Mouse (Mus musculus): ENCODE data around the gene Fgf22.
A peak's percentile ranks its signal among the peaks of the same experiment; 100 is the strongest.

The Fgf22 gene

GRCm38 (mm10) chr10:79754856-79755516 lies at the start of gene Fgf22:
Gene Fgf22 (plus strand): TSS chr10:79755076.
- peak; percentile 70 to 86 for DNase-seq

GRCm38 (mm10) chr10:79705951-79706350 lies 48.9 kb upstream of the Fgf22 start:
- no peak for DNase-seq

GRCm38 (mm10) chr10:79706406-79707094 lies 48.3 kb upstream of the Fgf22 start:
- DNase-seq = peak; percentile 64 to 66

DNA sequence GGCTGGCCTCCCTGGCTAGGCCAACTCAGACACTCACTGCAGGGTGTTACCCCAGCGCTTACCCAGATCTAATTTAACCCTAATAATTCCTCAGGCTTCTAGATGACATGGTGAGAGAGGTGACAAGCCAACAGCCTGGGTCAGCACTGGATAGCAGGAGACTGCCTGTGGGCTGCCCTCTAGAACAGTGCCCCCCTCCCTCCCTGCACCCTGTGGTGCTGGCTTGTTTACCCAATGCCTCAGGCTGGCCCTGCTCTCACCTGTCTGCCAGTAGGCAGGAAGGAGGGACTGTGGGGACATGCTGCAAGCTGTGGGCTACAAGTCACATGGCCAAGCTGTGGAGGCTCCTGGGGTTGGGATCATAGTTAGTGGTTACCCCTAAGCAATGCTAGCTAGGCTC lies 47.7 kb upstream of the Fgf22 start:
- peak; percentile 75 to 80 for DNase-seq

DNA sequence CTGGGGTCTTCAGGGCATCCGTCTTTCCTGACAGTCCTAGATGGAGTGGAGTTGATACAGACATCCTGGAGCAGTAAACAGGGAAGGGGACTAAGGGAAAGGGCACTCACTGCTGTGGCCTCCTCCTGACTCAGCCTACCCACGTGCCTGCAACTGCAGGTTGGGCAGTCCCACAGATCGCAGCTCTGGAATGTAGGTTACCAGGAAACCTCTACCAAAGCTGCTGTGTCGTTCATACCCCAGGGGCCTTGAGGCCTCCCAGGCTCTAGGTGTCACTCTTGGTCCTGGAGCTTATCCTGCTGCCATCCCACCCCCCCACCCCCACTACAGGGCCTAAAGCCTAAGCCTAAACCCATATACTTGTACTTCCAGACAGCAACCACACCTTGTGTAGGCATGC lies 47.1 kb upstream of the Fgf22 start:
- no peak for DNase-seq

DNA sequence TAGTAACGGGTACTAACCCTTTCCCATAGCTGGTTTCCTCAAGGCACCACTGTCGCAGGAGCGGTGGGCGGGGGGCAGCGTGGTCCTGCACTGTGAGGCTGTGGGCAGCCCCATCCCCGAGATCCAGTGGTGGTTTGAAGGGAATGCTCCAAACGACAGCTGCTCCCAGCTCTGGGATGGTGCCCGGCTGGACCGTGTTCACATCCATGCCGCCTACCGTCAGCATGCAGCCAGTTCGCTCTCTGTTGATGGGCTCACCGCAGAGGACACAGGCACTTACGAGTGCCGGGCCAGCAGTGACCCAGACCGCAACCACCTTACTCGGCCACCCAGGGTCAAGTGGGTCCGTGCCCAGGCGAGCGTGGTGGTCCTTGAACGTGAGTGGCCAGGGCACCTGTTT lies 46.2 kb upstream of the Fgf22 start:
- no peak for DNase-seq

GRCm38 (mm10) chr10:79709307-79709706 lies 45.6 kb upstream of the Fgf22 start:
- DNase-seq = no peak

- DNase-seq = no peak
These were observed 42.8 kb upstream of the Fgf22 start for GRCm38 (mm10) chr10:79712029-79712428.

- DNase-seq = peak; percentile 87 to 94
These were observed 42.3 kb upstream of the Fgf22 start for GRCm38 (mm10) chr10:79712499-79713126.

DNA sequence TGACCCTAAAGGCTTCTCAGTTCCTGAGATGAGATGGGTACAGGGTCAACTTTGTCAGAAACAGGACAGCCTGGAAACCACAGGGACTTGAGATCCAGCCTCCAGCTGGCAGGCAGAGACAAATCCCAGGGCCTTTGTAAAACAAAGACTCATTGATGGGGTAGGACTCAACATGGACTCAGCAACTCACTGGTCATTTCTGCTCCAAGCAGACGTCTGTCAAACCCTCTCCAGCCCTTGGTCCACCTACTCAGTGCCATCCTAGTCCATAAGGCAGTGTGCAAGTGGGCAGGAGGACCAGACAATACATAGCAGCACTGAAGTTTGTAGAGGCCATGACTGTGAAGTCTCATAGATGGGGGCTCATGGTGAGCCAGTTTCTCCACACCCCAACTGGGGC lies 41.7 kb upstream of the Fgf22 start:
- DNase-seq = no peak

- peak in 1 of 2 experiments; percentile 64 for DNase-seq
These were observed 39.9 kb upstream of the Fgf22 start for GRCm38 (mm10) chr10:79714996-79715395.

- peak; percentile 73 to 86 for DNase-seq
These were observed 38.5 kb upstream of the Fgf22 start, which contains the start of gene Hcn2 for GRCm38 (mm10) chr10:79716254-79716987. Gene Hcn2 (plus strand): TSS chr10:79716634.

DNA sequence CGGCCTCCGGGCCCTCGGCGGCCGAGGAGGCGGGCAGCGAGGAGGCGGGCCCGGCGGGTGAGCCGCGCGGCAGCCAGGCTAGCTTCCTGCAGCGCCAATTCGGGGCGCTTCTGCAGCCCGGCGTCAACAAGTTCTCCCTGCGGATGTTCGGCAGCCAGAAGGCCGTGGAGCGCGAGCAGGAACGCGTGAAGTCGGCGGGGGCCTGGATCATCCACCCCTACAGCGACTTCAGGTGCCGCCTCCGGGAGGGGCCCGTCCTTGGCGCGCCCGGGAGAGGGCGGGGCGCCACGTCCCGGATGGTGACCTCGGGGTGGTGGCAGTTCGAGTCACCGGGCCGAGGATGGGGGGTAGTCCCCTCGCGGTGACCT lies 37.9 kb upstream of the Fgf22 start:
- peak; percentile 72 to 81 for DNase-seq

GRCm38 (mm10) chr10:79717640-79718357 lies 37.1 kb upstream of the Fgf22 start:
- peak; percentile 52 to 74 for DNase-seq

- no peak for DNase-seq
These were observed 33.8 kb upstream of the Fgf22 start for GRCm38 (mm10) chr10:79721089-79721488.

GRCm38 (mm10) chr10:79723047-79723446 lies 31.8 kb upstream of the Fgf22 start:
- DNase-seq = no peak

DNA sequence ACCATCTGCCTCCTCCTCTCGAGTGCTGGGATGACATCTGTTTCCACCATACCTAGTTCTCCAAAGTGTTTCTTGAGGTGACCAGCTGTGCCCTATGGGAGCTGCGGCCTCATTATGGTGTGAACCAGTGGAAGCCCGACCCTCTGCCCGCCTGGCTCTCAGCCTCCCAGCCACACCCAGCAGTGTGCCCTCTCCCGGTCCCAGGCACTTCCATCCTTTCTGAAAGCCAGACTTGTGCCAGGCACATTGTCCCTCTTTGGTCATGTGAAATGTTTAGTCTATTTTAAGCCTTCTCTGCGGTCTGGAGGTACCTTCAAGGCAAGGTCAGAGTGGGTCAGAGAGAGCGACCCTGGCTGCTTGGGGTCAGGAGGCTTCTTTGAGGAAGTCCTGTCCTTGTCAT lies 31.2 kb upstream of the Fgf22 start:
- DNase-seq = no peak

GRCm38 (mm10) chr10:79726090-79726489 lies 28.8 kb upstream of the Fgf22 start:
- DNase-seq = peak; percentile 62 to 75

- peak in 1 of 2 experiments; percentile 43 for DNase-seq
These were observed 26.3 kb upstream of the Fgf22 start for GRCm38 (mm10) chr10:79728323-79729249.

- DNase-seq = peak in 1 of 2 experiments; percentile 67
These were observed 25.4 kb upstream of the Fgf22 start for GRCm38 (mm10) chr10:79729357-79729965.

DNA sequence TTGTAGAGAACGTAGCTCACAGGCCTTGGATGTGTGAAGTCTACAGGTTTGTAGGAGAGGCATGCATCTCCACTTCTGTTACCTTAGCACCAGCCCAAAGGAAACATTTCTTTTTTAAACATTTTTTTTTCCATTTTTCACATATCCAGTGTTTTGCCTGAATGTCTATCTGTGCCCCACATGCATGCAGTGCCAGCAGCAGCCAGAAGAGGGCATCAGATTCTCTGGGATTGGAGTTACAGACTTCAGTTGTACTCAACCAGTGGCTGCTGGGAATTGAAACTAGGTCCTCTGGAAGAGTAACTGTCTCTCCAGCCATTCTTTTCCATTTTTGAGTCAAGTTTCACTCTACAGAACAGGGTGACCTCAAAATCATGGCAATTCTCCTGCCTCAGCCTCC lies 22.4 kb upstream of the Fgf22 start:
- peak; percentile 56 to 70 for DNase-seq

Measured in cerebellum, postnatal 25 days (tissue).